Mouse (Mus musculus) testis, postnatal 14 days (tissue): Measurements from ENCODE around the gene Ric8b.
A peak's percentile ranks its signal among the peaks of the same experiment; 100 is the strongest.

Experiments
- DNase-seq: peaks from one replicate; pipeline ENCODE4 v3.0.0; 2021; ENCODE audit warnings: low spot score

Gene Ric8b

DNA sequence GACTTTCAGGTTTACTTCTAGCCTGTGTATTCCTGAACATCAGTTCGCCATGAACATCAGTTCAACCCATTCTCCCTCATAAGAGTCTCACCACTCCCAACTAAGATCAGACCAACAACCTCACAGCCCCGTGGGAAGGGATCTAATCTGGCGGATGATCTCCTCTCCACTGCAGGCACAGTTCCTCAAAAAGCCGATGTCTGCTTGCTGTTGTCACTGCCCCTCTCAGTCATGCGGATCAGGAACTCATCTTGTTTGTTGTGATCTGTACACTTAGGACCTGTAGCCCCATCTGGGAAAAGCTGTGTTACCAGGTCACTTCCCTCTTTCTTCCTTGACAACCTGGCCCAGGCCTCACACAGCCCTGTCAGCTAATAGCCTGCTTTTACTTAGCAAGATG is 45.7 kb downstream of the Ric8b start:
- DNase-seq = no peak

DNA sequence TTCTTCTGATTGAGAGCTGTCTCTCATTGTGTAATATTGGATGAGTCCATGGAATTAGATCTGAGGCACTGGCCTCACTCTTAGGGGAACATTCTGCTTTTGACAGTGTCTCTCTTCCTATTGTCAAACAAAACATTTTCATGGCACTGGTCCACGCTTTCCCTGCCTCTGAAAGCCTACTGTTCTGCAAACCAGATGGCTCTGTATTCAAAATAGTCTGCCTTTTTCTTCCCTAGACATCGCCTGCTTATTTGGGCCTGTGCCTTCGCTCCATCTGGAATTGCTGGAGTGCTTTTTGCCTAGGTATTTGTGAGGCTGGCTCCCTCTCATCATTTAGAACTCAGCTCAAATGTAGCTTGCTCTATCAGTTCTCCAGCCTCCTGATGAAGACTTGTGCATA is 46.3 kb downstream of the Ric8b start:
- DNase-seq = no peak

DNA sequence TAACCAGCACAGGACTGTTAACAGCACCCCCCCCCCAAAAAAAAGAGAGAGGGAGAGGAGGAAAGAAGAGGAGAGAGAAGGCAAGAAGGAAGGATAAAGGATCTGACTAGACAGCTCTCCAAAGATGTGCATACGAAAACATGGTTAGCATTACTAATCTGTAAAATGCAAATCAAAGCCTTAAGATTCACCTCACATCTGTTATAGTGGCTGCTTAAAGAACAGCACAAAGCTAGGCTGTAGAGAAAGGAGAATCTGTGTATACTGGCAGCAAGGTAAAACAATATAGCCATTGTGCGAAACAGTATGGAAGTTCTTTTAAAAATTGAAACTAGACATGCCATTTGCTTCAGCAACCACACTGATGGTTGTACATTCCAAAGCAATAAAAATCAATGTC is 49.1 kb downstream of the Ric8b start:
- no peak for DNase-seq

DNA sequence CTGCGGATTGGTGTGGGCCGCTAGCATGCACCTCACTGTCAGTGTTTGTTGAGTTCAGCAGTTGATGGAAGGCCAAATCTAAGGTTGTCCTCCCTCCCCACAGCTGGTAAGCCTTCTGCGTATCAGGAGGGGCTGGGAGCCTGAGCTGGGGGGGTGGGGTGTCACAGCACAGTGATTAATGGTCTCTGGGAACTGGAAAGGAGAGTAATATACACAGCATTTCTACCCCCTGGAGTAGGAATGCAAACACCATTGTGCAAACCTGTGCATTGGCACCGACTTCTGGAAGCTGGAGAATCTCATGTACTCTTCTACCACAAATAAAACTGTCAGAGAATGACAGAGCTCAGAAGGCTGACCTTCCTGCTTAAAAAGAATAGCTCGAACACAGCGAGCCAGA is 50.2 kb downstream of the Ric8b start:
- no peak for DNase-seq

DNA sequence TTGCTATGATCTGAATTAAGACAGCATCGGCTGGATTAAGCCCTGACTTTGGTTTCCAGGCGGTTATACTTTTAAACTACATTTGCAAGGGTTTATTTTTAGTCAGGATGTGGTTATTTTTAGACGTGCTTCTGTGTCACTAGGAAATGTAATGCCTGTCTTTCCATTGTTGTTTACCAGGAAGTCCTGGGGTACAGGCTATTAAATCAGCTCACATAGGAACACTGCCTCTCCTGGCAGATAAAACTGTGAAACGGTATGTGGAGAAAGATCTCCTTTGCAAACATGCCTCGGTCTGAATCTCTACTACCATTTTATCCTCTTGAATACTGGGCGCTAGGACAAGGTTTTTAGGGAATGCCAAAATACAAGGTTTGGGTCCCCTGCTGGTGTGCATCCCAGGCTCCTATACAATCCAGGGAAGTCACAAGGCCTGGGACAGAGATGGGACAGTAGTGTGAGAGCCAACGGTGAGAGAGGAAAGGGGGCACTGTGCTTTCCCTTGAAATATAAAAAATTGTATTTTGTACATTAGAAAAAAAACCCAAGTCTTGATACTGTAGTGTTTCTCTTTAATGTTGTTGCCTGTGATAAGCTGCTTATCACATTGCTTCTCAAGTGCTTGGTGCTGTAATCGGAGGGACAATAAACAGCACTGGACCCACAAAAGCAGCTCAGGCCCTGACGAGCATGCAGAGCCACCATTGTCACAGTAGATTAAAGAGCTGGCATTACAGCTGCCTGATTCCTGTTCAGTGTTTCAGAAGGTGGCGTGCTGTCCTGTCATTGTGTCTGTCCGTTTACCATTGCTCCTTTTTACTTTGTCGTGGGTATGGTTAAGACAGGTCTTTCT is 51.7 kb downstream of the Ric8b start:
- no peak for DNase-seq

DNA sequence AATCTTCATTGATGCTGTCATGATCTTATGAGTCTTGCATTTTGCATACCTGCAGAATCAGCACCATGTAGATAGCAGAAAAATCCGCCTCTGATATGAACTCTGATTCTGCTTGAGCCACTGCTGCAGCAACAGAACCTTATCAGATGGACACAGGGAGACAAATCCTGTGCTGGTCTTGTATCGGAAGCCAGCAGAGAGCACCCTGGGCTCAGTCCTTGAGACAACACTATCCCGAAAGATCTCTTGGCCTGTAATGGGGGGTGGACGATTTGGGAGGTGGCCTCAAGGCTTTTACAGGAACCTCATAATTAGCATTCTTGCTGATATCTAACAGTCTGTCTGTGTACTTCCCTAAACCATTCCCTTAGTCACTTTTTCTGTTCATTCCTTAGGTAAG is 57.8 kb downstream of the Ric8b start:
- no peak for DNase-seq

DNA sequence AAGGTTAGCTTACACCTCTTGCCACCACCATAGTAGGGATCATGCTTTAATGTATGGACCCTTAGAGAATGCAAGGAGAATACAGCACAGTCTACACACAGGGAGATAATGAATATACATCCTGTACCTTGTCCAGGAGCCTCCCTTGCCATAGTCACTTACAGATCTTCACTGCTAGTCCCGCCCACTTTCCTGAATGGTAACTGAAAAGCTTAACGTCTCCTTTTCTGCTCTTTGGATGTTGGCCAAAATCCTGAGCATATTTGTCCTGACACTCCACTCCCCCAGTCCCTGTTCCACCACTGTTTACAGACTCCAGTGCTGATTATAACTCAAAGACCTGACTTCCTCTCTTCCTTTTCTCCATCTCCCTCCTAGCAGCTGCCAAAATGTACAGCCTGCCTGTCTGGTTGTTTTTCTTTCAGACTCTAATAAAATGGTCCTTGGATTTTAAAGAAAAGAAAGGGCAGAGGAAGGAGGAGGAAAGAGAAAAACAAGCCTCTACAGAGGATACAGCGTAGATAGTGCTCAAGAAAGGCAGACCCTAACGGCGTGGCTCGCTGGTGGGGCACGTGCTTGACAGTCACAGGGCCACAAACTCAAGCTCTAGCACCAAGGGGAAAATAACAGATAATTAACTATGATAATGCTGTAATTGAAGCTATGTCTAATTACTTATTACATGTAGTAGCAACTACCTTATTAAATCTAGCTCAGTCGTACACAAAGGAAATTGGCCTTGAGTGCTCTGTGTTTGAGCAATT is 59.4 kb downstream of the Ric8b start:
- DNase-seq = no peak

DNA sequence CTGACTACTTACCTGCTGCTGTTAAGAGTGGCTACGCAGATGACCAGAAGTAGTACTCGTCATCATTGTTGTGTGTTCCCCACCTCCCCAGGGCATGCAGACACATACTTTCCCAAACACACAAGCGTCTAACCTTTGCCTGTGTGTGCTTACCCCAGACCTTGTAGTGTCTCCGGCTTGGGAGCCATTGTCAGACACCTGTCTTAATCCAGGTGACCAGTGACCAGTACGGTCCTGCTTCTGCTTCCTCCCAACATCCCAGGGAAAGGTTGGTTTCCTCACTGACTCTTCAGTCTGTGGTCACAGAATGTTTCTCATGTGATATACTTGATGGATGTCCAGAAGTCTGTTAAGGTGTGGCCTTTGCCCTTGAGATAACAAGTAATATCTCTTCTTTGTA is 62.9 kb downstream of the Ric8b start:
- no peak for DNase-seq

DNA sequence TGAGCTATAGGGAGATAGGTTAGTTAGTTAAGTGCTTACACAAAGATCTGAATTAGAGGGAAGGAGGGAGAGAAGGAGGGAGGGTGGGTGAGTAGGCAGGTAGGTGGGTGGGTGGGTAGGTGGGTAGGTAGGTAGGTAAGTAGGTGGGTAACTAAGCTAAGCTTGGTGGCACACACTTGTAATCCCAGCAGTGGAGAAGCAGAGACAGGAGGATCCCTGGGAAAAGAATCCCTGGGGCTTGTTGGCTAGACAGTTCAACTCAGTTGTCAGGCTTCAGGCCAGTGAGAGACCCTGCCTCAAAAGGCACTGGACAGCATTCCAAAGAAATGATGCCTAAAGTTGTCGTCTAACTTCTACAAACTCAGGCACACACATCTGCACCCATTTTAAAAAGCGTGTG is 64.0 kb downstream of the Ric8b start:
- no peak for DNase-seq

DNA sequence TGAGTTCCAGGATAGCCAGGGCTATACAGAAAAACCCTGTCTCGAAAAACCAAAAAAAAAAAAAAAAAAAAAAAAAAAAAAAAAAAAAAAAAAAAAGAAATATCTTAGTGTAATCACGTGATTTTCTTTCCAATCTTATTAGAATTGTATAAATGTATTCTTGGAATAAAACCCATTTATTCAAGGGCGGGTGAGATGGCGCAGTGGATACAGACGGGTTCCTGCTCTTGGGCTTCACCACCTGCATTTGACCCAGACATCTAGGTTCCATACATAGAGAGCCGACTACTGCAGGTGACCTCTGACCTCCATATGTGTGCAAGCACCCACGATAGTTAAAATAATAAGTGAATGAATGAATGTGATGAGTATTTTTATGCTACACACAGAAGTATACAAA is 65.3 kb downstream of the Ric8b start:
- DNase-seq = no peak

DNA sequence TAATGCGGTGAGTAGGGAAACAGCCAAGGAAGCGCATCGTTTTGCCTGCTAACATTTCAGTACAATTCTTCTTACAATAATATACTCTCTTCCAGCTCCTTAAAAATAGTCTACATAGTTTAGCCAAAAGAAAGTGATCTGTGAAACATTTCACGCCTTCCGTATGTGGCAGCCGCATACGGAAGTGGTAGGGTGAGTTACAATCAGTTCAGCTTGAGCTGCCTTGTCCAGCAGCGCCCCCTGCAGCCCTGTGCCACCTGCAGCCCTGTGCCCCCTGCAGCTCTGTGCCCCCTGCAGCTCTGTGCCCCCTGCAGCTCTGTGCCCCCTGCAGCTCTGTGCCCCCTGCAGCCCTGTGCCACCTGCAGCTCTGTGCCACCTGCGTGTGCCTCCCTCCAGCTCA is 68.5 kb downstream of the Ric8b start:
- no peak for DNase-seq

DNA sequence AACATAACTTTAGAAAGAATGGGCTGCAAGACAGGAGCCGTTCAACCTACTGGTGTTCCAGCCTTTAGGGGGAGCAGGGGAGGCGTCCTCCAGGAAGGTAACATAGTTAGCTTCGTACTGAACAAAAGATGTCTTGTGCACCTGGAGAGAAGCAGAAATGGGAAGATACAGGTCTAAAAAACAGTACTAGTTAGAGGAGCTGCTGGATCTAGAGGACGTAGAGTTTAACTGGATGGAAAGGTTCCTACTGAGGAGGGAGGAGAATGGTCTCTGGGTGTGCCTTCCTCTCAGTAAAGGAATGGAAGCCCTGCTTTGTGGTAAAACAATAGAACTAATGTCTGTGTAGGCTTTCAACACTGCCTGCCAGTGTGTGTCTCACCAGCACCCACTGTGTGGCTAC is 70.2 kb downstream of the Ric8b start:
- no peak for DNase-seq

DNA sequence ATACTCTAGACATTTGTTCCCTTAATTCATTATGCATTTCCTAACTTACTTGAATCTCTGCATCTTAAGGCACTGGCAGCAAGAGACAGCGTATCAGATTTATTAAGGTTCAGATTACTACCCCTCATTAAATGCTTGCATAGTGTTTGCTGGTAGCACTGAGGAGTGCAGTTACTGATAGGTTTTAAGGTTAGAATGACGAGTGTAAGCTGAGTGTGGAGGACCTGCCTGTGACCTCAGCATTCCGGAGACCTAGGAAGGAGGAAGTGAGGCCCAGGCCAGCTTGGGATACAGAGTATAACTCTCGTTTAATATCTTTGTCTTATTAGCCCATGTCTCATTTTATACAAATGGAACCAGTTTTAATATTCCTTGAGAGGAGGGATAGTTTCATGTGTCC is 71.2 kb downstream of the Ric8b start:
- no peak for DNase-seq

DNA sequence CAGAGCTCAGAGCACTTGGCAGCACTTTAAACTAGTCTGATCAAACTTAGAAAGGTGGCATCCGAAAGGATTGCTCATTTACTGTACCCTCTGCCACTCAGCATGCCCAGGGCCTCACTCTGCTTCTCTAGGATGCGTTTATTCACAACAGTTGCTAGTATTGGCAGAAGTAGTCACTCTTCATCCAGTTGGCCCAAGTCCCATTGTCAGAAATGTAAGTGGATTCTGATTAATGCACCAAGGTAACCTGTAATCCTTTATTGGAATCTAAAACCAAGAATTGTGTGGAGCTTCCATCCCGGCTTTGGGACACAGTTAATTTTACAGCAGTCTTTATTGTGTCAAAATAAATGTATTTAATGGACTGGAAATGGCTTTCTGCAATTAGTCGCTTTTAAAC is 76.9 kb downstream of the Ric8b start:
- DNase-seq = no peak

DNA sequence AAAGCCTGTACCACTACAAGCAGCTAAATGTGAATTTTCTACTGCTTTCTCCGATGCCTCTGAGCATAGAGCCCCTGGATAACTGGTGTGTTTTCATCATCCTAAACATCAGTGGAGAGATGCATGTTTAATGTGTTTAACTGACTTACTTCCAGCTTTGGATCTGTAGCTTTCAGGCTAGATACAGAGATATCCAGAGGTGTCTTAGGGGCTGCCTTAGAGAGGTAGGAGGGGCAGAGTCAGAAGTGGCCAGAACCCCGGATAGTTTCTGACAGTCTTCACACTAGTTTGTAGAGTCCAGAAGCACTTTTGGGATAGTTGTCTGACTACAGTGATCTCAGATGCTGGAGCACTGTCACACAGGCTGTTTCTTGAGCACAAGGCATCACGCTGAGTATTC is 77.6 kb downstream of the Ric8b start:
- DNase-seq = no peak

DNA sequence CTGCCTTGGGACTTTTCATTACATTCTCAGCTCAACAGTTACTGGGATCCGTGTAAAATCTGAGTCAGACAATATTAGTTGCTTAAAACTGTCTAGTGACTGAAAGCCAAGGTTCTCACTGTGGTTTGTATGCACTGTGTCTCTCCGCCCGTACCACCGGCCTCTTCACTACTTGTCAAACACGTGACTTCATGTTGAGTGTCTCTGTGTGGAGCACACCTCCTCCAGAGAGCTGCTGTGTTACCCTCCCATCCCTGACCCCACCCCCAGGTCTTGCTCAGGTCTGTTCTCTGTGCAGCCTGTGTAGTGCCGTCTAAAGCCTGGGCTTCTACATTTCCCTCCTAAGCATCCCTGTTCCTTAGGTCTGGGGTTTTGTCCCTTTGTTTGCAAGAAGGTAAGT is 79.0 kb downstream of the Ric8b start:
- no peak for DNase-seq

DNA sequence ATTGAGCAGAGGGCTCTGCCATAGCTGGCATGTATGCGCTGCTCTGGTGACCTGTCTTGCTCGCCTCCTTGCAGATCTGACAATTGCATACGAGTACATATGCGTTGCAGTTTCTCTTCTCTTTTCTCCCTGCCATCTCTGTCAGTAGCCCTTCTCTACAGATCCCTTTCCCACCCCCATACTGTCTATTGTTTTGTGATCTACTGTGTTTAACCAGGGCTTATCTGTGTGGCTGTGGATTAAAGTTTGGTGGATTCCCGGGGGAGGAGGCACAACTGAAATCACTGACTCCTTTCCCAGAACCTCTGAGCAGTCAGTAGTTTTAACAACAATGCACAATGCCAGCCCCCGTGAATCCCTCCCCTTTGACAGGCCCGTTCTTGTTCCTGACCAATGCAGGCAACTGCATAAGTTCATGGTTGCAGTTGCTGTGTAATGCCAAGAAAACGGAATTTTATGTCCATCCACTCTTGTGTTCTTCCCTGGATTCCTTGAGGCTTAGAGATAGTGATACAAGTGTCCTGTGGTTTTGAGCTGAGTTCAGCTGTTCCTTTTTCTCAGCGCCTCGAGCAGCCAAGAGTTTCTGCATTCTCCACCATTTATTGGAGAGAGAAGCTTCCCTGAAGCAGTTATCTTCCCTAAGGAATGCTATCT is 80.3 kb downstream of the Ric8b start:
- DNase-seq = peak; percentile 32

DNA sequence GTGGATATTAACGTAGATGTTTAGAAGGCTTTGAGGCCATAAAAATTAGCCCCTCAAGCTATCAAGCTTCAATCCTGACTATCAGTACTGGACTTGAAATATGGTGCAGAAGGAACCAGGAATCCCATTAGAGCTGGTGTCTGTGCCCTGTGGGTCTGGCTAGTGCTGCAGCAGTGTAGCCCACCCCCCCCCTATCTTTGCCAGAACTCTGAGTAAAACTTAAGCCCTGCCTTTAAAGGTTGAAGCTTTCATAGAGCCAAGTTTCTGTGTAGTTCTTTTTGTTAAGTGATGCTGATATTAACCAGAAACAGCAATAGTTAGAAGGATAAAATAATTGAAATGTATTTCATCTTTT is 80.8 kb downstream of the Ric8b start:
- no peak for DNase-seq

DNA sequence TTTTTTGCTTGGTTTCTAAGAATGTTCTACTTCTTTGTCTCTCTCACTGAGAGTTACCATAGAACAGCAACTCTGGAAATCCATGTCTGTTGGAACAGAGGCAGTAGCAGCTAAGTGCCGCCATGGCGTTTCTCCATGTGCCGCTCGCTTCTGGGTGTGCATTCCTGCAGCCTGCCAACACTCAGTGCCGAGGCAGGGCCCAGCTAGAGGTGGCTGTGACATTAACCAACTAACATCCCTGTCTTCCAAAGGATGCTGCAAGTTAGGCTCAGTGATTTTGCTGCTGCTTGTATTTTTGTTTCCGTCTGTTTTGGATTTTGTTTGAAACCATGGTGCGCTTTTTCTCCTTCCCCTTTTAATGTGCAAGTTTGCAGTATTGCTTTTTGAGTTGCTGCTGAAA is 84.5 kb downstream of the Ric8b start:
- no peak for DNase-seq

DNA sequence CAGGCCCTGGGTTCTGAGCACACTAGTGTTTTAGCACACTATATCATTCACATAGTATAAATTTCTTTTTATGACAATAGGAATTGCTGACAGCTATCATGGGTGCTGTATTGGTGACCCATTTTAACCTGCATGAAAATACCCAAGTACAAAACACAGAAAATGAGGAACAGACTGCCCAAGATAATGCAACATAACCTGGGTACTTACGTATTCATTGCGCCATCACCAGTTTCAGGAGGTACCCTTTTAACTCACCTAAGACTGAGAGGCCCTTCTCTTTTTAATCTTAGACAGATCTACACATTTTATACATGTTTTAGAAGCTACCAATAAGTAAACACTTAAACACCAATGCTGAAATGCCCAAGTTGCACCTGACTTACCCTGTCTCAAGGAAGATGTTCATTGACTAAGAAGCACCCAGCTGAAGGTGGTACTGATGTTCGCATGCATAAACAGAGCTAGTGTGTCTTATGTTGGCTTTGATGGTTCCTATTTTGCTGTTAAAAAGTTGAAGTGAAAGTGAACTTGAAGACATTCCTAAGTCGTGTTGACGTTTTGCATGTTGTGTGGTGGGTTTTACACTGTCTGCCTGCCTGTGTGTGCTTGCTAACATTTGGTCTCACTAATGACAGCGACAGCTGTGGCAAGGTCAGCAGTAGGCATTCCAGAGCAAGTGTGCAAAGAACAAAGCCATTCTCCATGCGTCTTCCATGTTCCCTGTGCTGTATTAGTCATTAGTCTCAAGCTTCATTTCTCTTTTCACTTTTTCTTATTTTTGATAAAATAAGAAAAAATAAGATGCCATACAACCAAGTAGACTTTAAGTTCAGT is 86.0 kb downstream of the Ric8b start:
- DNase-seq = no peak

DNA sequence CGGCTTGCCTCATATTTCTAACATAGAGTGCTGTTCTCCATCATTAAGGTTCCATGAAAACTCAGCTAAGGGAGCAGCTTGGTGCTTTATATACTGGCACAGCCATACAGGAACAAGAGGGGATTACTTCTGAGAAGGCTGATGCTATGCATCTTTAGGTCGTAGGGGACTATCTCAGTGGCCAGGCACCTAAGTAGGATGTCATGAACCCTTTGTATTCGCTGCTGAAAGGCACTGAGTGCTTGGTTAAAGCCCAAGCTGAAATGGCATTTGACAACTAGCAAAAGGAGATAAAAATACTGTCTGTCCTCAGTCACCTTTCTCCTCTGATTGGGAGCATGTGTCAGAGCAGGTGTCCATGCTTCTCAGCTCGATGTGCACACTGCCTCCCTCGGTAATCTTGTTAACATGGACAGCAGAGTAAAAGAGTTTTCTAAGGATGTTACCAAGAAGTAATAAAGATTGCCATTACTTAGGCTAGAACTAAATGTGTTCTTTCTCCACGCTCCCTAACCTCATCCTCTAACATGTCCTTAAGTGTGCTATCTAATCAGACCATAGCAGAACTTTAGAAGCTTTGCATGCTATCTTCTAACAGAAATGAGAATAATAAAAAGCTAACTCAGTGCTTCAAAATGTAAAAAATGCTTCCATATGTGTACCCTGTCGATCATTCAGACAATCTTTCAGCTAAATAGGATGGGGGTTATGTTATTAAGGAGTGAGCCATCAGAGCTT is 89.3 kb downstream of the Ric8b start:
- DNase-seq = no peak
